Mouse (Mus musculus) central nervous system, embryonic 14 days (tissue): ENCODE data around the gene Ube2d3. TPM values are rescaled to one million over a fixed set of nuclear protein-coding genes. Genes with fewer than 3 reads are reported as not detected.

Experiments used
- polyA plus RNA-seq: library from polyadenylated mRNA; depleted of rRNA; stranded (reverse); fragments of >200 nt; gene quantifications from 2 replicates; pipeline ENCODE4 v1.2.3, GENCODE M21; 2012; rRNA removed

Gene Ube2d3
- polyA plus RNA-seq = 286 and 296 TPM in 2 replicates

DNA sequence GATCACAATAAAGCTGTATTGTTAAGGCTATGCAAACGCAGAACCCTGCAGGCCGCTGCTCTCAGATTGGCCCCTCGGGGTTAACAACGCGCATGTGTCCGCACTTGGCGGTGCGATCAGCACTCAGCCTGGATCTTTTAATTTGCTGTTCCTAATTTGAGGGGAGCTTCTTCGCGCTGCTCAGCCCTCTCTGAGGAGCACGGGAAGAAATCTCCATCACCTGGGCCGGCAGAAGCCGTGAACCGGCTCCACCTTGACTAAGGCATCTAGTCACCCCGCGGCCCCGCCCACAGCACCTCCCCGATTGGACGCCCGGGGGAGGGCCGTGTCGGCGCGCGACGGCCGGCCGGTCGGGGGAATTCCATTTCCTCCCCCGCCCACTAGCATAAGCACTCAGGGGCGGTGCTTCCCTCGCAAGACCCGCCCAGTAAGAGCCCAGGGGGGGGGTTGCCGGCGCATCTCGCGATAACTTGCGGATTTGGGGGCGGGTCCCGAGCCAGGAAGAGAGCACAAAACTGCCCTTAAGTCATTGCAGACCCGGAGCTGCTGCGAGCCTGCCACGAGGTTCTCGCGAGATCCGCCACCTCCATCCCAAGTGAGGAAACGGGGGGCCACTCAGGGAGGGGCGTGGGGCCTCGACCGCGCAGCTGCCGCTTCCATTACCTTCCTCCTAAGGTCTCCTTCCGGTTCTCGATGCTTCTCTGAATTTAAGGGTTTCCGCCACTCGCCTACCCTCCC lies at the start of gene Ube2d3:
Gene Ube2d3 (plus strand): TSS at position 392 of the 738 bp plus-strand sequence.

DNA sequence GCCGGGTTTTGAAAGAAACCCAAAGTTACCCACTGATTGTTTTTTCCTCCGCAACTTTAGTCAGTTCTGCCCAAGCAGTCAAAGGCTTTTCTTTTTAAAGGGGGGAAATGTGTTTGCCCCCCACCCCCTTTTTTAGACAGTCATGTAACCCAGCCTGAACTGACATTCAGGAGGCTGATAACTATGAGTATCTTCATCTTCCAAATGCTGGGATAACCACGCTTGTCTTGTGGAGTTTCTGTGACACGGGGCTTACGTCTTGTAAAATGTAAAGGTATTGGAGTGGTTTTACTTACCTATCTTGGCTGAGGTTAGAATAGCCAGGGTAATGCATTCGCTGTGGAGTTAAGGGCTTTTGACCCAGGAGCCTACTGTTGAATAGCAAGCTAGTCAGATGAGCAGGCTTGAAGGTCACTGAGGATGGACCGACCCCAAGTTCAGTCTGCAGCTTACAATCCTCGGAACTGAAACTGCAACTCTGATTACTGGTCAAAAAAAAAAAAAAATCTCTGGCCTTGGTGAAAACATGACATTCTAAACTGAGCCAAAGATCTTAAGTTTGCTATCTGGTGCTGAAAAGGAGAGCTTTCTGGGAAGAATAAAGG lies 14.2 kb upstream of the Ube2d3 start, which contains the start of gene Cisd2:
Gene Cisd2 (minus strand): TSS at position 318 of the 605 bp plus-strand sequence.

DNA sequence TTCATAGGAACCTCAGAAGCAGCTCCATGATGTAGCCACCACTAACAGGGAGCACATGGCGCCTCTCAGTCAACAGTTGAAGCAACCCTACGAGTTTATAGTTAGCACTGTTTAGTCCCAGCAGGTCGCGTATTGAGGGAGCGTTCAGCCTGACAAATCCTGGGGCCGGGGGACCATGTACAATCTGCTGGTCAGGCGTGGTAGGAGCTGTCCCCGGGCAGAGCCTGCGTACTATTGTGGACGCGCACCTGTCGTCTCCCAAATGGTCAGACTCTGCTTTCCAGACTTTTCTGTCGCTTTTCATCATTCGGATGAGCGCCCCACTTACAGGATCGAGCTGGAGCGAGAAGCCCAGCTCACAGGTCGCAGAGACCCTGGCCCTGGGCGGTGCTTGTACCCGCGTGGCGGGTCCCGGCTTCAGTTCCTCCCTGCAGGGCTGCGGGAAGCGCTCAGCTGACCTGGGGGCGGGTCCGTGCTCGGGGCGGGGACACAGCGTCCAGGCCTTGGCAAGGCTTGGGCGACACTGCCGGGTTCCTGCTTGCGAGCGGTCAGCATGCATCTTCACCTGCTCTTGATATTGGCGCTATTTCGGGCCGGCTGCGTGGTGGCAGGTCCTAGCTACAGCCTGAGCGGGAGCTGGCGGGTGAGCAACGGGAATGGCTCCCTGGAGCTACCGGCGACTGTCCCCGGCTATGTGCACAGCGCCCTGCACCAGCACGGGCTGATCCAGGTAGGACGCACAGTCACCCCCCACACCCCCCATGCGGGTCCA lies 47.4 kb downstream of the Ube2d3 start, which contains the start of gene Manba:
Gene Manba (plus strand): TSS at position 484 of the 772 bp plus-strand sequence.

Other genes starting within 250 kb of the Ube2d3 start
- gene Cenpe, start 225.6 kb upstream of the Ube2d3 start, polyA plus RNA-seq = 13.9 and 17.1 TPM in 2 replicates
- gene Bdh2, start 156.9 kb upstream of the Ube2d3 start, polyA plus RNA-seq = 2.9 and 4.5 TPM in 2 replicates
- gene Slc9b2, start 130.4 kb upstream of the Ube2d3 start, polyA plus RNA-seq = 1.2 TPM in 2 replicates
- 0.06 and 0.14 TPM in 2 replicates for gene Slc9b1, start 90.1 kb upstream of the Ube2d3 start, polyA plus RNA-seq
- gene Cisd2, start 14.2 kb upstream of the Ube2d3 start, polyA plus RNA-seq = 48.8 and 49.3 TPM in 2 replicates
- 2.7 and 3.3 TPM in 2 replicates for gene Manba, start 47.5 kb downstream of the Ube2d3 start, polyA plus RNA-seq